Mouse (Mus musculus) brown adipose tissue, adult 24 weeks (tissue): ENCODE data around the gene Rdx. TPM values are rescaled to one million over a fixed set of nuclear protein-coding genes. Genes with fewer than 3 reads are reported as not detected.
"Not testable (repeated sequence)": the region's sequence is repeated elsewhere in the genome, so short reads cannot be mapped to it uniquely, and the experiment has no call there.

ENCODE experiments used
- H3K27ac ChIP-seq: fragments of 200-500 bp; replicated peaks from 2 replicates; pipeline ENCODE4 v1.5.1; 2012; ENCODE audit warnings: low read depth, mild to moderate bottlenecking, low read length
- H3K4me1 ChIP-seq: fragments of 200-500 bp; 2 replicates; pipeline ENCODE4 v1.6.1; 2012; ENCODE audit warnings: low read length, mixed read lengths; ENCODE audit not compliant: control insufficient read depth, insufficient read depth, insufficient read length
- H3K4me3 ChIP-seq: fragments of 200-500 bp; 2 replicates; pipeline ENCODE4 v1.5.1; 2012; ENCODE audit warnings: low read depth, mild to moderate bottlenecking, low read length, moderate library complexity; ENCODE audit not compliant: insufficient read depth
- polyA plus RNA-seq: library from polyadenylated mRNA; stranded (reverse); fragments of >200 nt; gene quantifications from 2 replicates; pipeline ENCODE4 v1.2.4, GENCODE M21; 2012; ENCODE audit not compliant: missing spikeins, insufficient read depth, insufficient read length

Rdx gene
- polyA plus RNA-seq, 1 experiment = 57.0 TPM

- Histone ChIP-seq H3K4me1 (no peaks in the 10 kb centered on the region), H3K27ac (no peak overlapping the region), H3K4me3 (no peak overlapping the region)
Observed at GRCm38 (mm10) chr9:52041657-52042056, 5.3 kb upstream of the Rdx start.

GRCm38 (mm10) chr9:52046686-52047085, 287 bp upstream of the Rdx start:
- peaks cover 10% of the 10 kb centered on the region for H3K4me1 ChIP-seq
- no peak overlapping the region for H3K27ac ChIP-seq
- H3K4me3 ChIP-seq = no peak overlapping the region

GRCm38 (mm10) chr9:52047821-52048649, 1.1 kb downstream of the Rdx start:
- H3K4me1 ChIP-seq = peaks cover 13% of the 10 kb centered on the region
- peak overlapping the region; percentile 95 for H3K4me3 ChIP-seq
- peak overlapping the region; percentile 89 for H3K27ac ChIP-seq

- H3K4me3 ChIP-seq = peak overlapping the region; percentile 95
- peaks cover 13% of the 10 kb centered on the region for H3K4me1 ChIP-seq
- peak overlapping the region; percentile 89 for H3K27ac ChIP-seq
Observed at GRCm38 (mm10) chr9:52048650-52049081, 1.7 kb downstream of the Rdx start.

- peaks cover 13% of the 10 kb centered on the region for H3K4me1 ChIP-seq
- no peak overlapping the region; the same call in 1 of the 2 replicates for H3K27ac ChIP-seq
- peak overlapping the region; percentile 45 for H3K4me3 ChIP-seq
Observed at GRCm38 (mm10) chr9:52049605-52050004, 2.6 kb downstream of the Rdx start.

GRCm38 (mm10) chr9:52050361-52050760, 3.4 kb downstream of the Rdx start:
- no peak overlapping the region for H3K4me3 ChIP-seq
- no peak overlapping the region for H3K27ac ChIP-seq
- peaks cover 13% of the 10 kb centered on the region for H3K4me1 ChIP-seq

GRCm38 (mm10) chr9:52052221-52052620, 5.2 kb downstream of the Rdx start:
- Histone ChIP-seq H3K27ac (no peak overlapping the region), H3K4me3 (no peak overlapping the region), H3K4me1 (peaks cover 11% of the 10 kb centered on the region)

- H3K27ac ChIP-seq = no peak overlapping the region
- peaks cover 11% of the 10 kb centered on the region for H3K4me1 ChIP-seq
- no peak overlapping the region for H3K4me3 ChIP-seq
Observed at GRCm38 (mm10) chr9:52055313-52055712, 8.3 kb downstream of the Rdx start.

GRCm38 (mm10) chr9:52059788-52060187, 12.8 kb downstream of the Rdx start:
- Histone ChIP-seq H3K27ac (no peak overlapping the region), H3K4me1 (peaks cover 5% of the 10 kb centered on the region), H3K4me3 (no peak overlapping the region)

- Histone ChIP-seq H3K4me1 (no peaks in the 10 kb centered on the region), H3K27ac (no peak overlapping the region), H3K4me3 (no peak overlapping the region)
Observed at GRCm38 (mm10) chr9:52070052-52070451, 23.1 kb downstream of the Rdx start.

- H3K27ac ChIP-seq, H3K4me3 ChIP-seq, H3K4me1 ChIP-seq: not testable (repeated sequence)
Observed at GRCm38 (mm10) chr9:52071352-52071751, 24.4 kb downstream of the Rdx start.

- Histone ChIP-seq H3K4me1 (no peaks in the 10 kb centered on the region), H3K4me3 (no peak overlapping the region), H3K27ac (no peak overlapping the region)
Observed at GRCm38 (mm10) chr9:52072202-52072601, 25.2 kb downstream of the Rdx start.

GRCm38 (mm10) chr9:52076089-52076488, 29.1 kb downstream of the Rdx start:
- Histone ChIP-seq H3K27ac (no peak overlapping the region), H3K4me3 (no peak overlapping the region), H3K4me1 (no peaks in the 10 kb centered on the region)

- no peak overlapping the region for H3K4me3 ChIP-seq
- no peak overlapping the region for H3K27ac ChIP-seq
- no peaks in the 10 kb centered on the region for H3K4me1 ChIP-seq
Observed at GRCm38 (mm10) chr9:52077692-52078091, 30.7 kb downstream of the Rdx start.

GRCm38 (mm10) chr9:52081979-52082378, 35.0 kb downstream of the Rdx start:
- no peak overlapping the region for H3K4me3 ChIP-seq
- no peak overlapping the region for H3K27ac ChIP-seq
- H3K4me1 ChIP-seq = no peaks in the 10 kb centered on the region

- Histone ChIP-seq H3K4me1 (no peaks in the 10 kb centered on the region), H3K27ac (no peak overlapping the region), H3K4me3 (no peak overlapping the region)
Observed at GRCm38 (mm10) chr9:52082414-52082813, 35.4 kb downstream of the Rdx start.
